Mouse (Mus musculus) liver, embryonic 16.5 days (tissue): ENCODE measurements around the gene Olfr311. TPM values are rescaled to one million over a fixed set of nuclear protein-coding genes. Genes with fewer than 3 reads are reported as not detected.
"Not testable (repeated sequence)": the region's sequence is repeated elsewhere in the genome, so short reads cannot be mapped to it uniquely, and the experiment has no call there.

ENCODE experiments used
- ATAC-seq: fragments of 200-750 bp; cut with Nextera tagmentation; 2 replicates; pipeline ENCODE4 v1.8.0; 2017; ENCODE audit warnings: low read depth, mild to moderate bottlenecking, moderate number of reproducible peaks, moderate library complexity
- H3K27ac ChIP-seq: fragments of 300-500 bp; sonication (generic); 2 replicates; pipeline ENCODE4 v1.5.1; 2014; ENCODE audit warnings: mild to moderate bottlenecking, low read length
- H3K27me3 ChIP-seq: fragments of 300-500 bp; sonication (generic); 2 replicates; pipeline ENCODE4 v1.6.1; 2014; ENCODE audit warnings: low read depth, low read length, mixed read lengths; ENCODE audit not compliant: control insufficient read depth, insufficient read depth
- H3K36me3 ChIP-seq: fragments of 300-500 bp; sonication (generic); 2 replicates; pipeline ENCODE4 v1.6.1; 2014; ENCODE audit warnings: mild to moderate bottlenecking; ENCODE audit not compliant: control insufficient read depth, insufficient read depth
- H3K4me1 ChIP-seq: fragments of 300-500 bp; sonication (generic); 2 replicates; pipeline ENCODE4 v1.6.1; 2014; ENCODE audit warnings: low read depth, low read length, mixed read lengths; ENCODE audit not compliant: control insufficient read depth
- H3K4me2 ChIP-seq: fragments of 300-500 bp; sonication (generic); 2 replicates; pipeline ENCODE4 v1.6.1; 2014; ENCODE audit warnings: low read depth, low read length, mixed read lengths
- H3K4me3 ChIP-seq: fragments of 300-500 bp; sonication (generic); 2 replicates; pipeline ENCODE4 v1.5.1; 2014; ENCODE audit warnings: low read depth, mild to moderate bottlenecking, low read length
- H3K9ac ChIP-seq: fragments of 300-500 bp; sonication (generic); 2 replicates; pipeline ENCODE4 v1.6.1; 2014; ENCODE audit warnings: low read depth, low read length
- H3K9me3 ChIP-seq: fragments of 300-500 bp; sonication (generic); replicated peaks from 2 replicates; pipeline ENCODE4 v1.6.1; 2016; ENCODE audit warnings: low read length; ENCODE audit not compliant: control insufficient read depth
- WGBS: fragments of 180-500 bp; shearing (Covaris S2); extraction: QIAGEN DNeasy Blood & Tissue Kit; methylation state at CpG from one replicate; pipeline ENCODE4 v1.1.7; 2014; ENCODE audit not compliant: insufficient replicate concordance; 5-methylcytosine and 5-hydroxymethylcytosine counted together
- polyA plus RNA-seq: library from polyadenylated mRNA; unstranded; fragments of >200 nt; fragmentation: Nextera tagmentation; extraction: Ambion mirVana; gene quantifications from 2 replicates; pipeline ENCODE4 v1.2.1, GENCODE M21; 2015

Olfr311 gene
- polyA plus RNA-seq, 1 experiment from 2014 or later: not detected

GRCm38 (mm10) chr11:58804393-58804792 lies 34.7 kb upstream of the Olfr311 start:
- H3K27me3 ChIP-seq: no peaks in the 10 kb centered on the region
- no peaks in the 10 kb centered on the region for H3K9me3 ChIP-seq
- no peaks in the 10 kb centered on the region for H3K36me3 ChIP-seq
- ATAC-seq: no peak
- no peak overlapping the region for H3K9ac ChIP-seq
- no peak overlapping the region for H3K4me3 ChIP-seq
- no peaks in the 10 kb centered on the region; the same call in 1 of the 2 replicates for H3K4me1 ChIP-seq
- H3K27ac ChIP-seq: no peak overlapping the region
- WGBS: 55% methylated on average over 2 of the region's 2 CpGs
- H3K4me2 ChIP-seq: no peak overlapping the region

DNA sequence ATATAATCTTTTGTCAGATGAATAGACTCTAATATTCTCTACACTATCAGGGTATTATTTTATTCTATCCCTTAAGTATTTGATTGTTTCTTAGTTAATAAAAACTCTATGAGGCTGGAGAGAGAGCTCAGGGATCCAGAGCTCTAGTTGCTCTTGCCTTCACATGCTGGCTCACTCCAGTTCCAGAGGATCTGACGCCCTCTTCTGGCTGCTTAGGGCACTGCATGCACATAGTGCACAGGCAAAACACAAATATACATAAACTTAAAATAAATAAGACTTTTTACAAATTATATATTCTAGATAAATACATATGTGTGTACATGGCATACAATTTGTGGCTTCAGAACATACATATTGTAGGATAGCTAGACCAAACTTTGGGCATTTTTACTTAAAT lies 27.1 kb upstream of the Olfr311 start:
- no peaks in the 10 kb centered on the region for H3K9me3 ChIP-seq
- no peak overlapping the region for H3K4me2 ChIP-seq
- WGBS: 5% methylated on average over 1 of the region's 1 CpGs
- no peaks in the 10 kb centered on the region for H3K36me3 ChIP-seq
- H3K9ac ChIP-seq: no peak overlapping the region
- no peak for ATAC-seq
- no peak overlapping the region for H3K27ac ChIP-seq
- no peak overlapping the region for H3K4me3 ChIP-seq
- no peaks in the 10 kb centered on the region for H3K4me1 ChIP-seq
- no peaks in the 10 kb centered on the region for H3K27me3 ChIP-seq

DNA sequence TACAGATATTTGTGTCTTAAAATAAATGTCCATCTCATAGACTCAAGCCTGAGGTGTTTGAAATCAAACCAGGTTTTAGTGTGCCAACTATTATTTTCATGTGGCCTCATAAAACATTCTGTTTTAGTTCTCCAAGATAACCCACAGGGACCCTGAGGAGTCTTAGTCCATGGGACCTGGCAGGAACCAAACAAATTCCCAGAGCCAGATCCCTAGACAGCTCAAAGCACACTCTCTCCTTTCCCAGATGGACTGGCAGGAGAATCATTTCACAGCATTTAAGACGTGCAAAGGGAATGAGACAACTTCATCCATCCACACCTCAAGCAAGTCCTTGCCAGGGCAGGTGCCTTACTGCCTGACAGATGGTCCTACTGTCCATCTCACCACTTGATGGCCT lies 24.4 kb upstream of the Olfr311 start, which contains the start of gene Olfr313:
TSS of gene Olfr313 (plus strand) at position 301 of the 400 bp plus-strand sequence.
- not testable (repeated sequence) for H3K4me1 ChIP-seq, H3K9me3 ChIP-seq, H3K36me3 ChIP-seq, H3K4me2 ChIP-seq, H3K27ac ChIP-seq, H3K9ac ChIP-seq, H3K4me3 ChIP-seq, ATAC-seq, H3K27me3 ChIP-seq
- 29% methylated on average over 1 of the region's 1 CpGs for WGBS

GRCm38 (mm10) chr11:58815676-58816075 lies 23.4 kb upstream of the Olfr311 start:
- Histone ChIP-seq H3K9me3 (no peaks in the 10 kb centered on the region), H3K4me2 (no peak overlapping the region), H3K4me1 (no peaks in the 10 kb centered on the region), H3K36me3 (no peaks in the 10 kb centered on the region), H3K4me3 (no peak overlapping the region), H3K9ac (no peak overlapping the region), H3K27ac (no peak overlapping the region), H3K27me3 (no peaks in the 10 kb centered on the region)
- ATAC-seq: no peak
- 58% methylated on average over 1 of the region's 1 CpGs for whole genome bisulfite sequencing

DNA sequence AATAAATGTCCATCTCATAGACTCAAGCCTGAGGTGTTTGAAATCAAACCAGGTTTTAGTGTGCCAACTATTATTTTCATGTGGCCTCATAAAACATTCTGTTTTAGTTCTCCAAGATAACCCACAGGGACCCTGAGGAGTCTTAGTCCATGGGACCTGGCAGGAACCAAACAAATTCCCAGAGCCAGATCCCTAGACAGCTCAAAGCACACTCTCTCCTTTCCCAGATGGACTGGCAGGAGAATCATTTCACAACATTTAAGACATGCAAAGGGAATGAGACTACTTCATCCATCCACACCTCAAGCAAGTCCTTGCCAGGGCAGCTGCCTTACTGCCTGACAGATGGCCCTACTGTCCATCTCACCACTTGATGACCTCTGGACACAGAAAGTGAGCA lies 10.1 kb upstream of the Olfr311 start, which contains the start of gene Olfr312:
TSS of gene Olfr312 (plus strand) at position 301 of the 400 bp plus-strand sequence.
- H3K27ac ChIP-seq, H3K27me3 ChIP-seq, H3K9me3 ChIP-seq, H3K4me1 ChIP-seq, H3K9ac ChIP-seq, H3K36me3 ChIP-seq, ATAC-seq, H3K4me3 ChIP-seq, H3K4me2 ChIP-seq: not testable (repeated sequence)

- H3K4me2 ChIP-seq: no peak overlapping the region
- WGBS: 38% methylated on average over 3 of the region's 3 CpGs
- no peak for ATAC-seq
Measured at GRCm38 (mm10) chr11:58829764-58830163, 9.3 kb upstream of the Olfr311 start.

GRCm38 (mm10) chr11:58832541-58832940 lies 6.5 kb upstream of the Olfr311 start:
- 55% methylated on average over 3 of the region's 3 CpGs for WGBS
- not testable (repeated sequence) for H3K9me3 ChIP-seq, H3K27ac ChIP-seq, H3K27me3 ChIP-seq, ATAC-seq, H3K4me2 ChIP-seq, H3K4me3 ChIP-seq, H3K4me1 ChIP-seq, H3K36me3 ChIP-seq, H3K9ac ChIP-seq

More at GRCm38 (mm10) chr11:58829764-58830163, 9.3 kb upstream of the Olfr311 start:
- H3K4me3 ChIP-seq: no peak overlapping the region
- H3K9ac ChIP-seq: no peak overlapping the region
- no peaks in the 10 kb centered on the region for H3K4me1 ChIP-seq
- H3K27ac ChIP-seq: no peak overlapping the region
- no peaks in the 10 kb centered on the region for H3K27me3 ChIP-seq
- H3K36me3 ChIP-seq: no peaks in the 10 kb centered on the region
- H3K9me3 ChIP-seq: no peaks in the 10 kb centered on the region

- H3K4me3 ChIP-seq: peak within 1 kb of the TSS; percentile 77
- WGBS: under 1% methylated on average over 24 of the region's 24 CpGs
- H3K4me1 ChIP-seq: peaks cover 6% of the 10 kb centered on the region; the same call in 1 of the 2 replicates
- no peaks in the 10 kb centered on the region for H3K9me3 ChIP-seq
- peak within 1 kb of the TSS; percentile 84 for H3K9ac ChIP-seq
- H3K4me2 ChIP-seq: peak within 1 kb of the TSS; percentile 60
- peak within 1 kb of the TSS; percentile 74 for H3K27ac ChIP-seq
- H3K36me3 ChIP-seq: 0 out of 2 replicates have a peak, but pooled peaks cover 5% of the 10 kb centered on the region
- H3K27me3 ChIP-seq: no peaks in the 10 kb centered on the region
- peak; percentile 100 for ATAC-seq
Measured at GRCm38 (mm10) chr11:58846919-58847461, 7.9 kb downstream of the Olfr311 start, which contains the start of gene Gm12258. TSS of gene Gm12258 (plus strand) at chr11:58847158.

- H3K27me3 ChIP-seq: no peaks in the 10 kb centered on the region
- 0 out of 2 replicates have a peak, but pooled peaks cover 5% of the 10 kb centered on the region for H3K36me3 ChIP-seq
- ATAC-seq: no peak
- peak overlapping the region; percentile 84 for H3K9ac ChIP-seq
- WGBS: 15% methylated on average over 9 of the region's 9 CpGs
- peak overlapping the region; percentile 60 for H3K4me2 ChIP-seq
- peak overlapping the region; percentile 77 for H3K4me3 ChIP-seq
- no peak overlapping the region for H3K27ac ChIP-seq
- H3K9me3 ChIP-seq: no peaks in the 10 kb centered on the region
- peaks cover 6% of the 10 kb centered on the region; the same call in 1 of the 2 replicates for H3K4me1 ChIP-seq
Measured at GRCm38 (mm10) chr11:58847636-58848035, 8.6 kb downstream of the Olfr311 start.
